Mouse (Mus musculus): ENCODE measurements at regions not wholly inside any gene's neighbourhood (a gene's known extent, or its start where the extent isn't known, plus 50 kb on each side); places are given as distances from the start of the nearest gene placed in this dataset.

DNA sequence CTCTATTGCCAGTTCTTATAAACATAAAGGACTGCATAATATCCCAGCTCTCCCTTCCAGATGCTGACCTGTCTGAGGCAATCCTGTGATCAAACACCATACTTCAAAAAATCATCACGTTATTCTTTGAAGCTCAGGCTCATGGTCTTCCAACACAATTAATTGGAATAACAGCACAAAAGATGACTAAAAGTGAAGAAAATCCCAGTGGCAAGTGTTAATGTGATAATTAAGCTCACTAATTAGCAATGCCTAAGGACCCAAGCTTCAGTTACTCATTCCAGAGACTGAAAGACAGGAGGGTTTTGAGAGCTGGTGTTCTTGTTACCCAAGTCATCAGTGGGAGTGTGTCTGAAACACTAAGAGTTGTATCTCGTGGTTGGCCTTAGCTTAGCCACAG is 363.5 kb upstream of the Myt1l start:
- TF ChIP-seq CTCF (IDR thresholded peaks at IDR 0.05) (no peak), POLR2A (IDR thresholded peaks at IDR 0.05; ENCODE audit: insufficient read depth, low read depth, low read length) (no peak)

Data from heart, adult 2 months (tissue).